Mouse (Mus musculus) urinary bladder, postnatal 36 days (tissue): Measurements from ENCODE around the gene Pdzrn4.
"Not testable (repeated sequence)": the region's sequence is repeated elsewhere in the genome, so short reads cannot be mapped to it uniquely, and the experiment has no call there.

ENCODE experiments used
- DNase-seq, 2 experiments: peaks; one replicate each; pipeline ENCODE4 v3.0.0; 2022; ENCODE audit warnings: low spot score in 2 of 2, mixed read lengths in 1 of 2

Gene Pdzrn4

DNA sequence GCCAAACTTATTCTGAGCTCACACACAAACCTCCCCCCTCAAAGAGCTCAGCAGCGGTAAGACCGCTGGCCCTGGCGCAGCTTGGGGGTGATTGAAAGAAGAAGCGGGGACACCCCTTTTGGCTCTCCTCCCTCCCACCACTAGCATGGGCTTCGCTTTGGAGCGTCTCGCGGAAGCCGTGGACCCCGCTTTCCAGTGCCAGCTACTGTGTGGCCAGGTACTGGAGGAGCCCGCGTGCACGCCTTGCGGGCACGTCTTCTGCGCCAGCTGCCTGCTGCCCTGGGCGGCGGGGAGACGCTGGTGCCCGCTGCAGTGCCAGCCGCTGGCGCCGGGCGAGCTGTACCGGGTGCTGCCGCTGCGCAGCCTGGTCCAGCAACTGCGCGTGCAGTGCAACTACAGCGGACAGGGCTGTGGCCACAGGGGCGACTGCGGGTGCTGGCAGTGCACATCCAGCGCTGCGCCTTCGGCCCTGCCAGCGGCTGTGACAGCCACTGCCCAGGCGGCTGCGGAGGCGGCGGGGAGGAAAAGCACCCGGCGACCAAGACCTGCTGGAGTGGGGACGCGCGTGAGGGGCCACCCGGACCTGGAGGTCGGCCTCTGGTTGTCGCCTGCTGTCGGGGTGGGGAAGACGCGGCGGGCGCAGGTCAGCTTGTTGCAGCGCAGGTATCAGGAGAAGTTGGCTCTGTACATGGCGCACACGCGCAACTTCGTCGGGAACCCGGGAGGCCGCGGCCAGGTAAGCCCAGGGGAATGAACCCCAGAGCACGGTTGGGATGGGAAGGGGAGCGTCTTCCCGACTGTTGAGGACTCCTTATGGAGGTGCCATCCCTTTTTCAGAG, at the start of gene Pdzrn4:
Pdzrn4 (plus strand) TSS at position 112 of the 839 bp plus-strand sequence.
- peak; percentile 0 to 16 for DNase-seq

DNA sequence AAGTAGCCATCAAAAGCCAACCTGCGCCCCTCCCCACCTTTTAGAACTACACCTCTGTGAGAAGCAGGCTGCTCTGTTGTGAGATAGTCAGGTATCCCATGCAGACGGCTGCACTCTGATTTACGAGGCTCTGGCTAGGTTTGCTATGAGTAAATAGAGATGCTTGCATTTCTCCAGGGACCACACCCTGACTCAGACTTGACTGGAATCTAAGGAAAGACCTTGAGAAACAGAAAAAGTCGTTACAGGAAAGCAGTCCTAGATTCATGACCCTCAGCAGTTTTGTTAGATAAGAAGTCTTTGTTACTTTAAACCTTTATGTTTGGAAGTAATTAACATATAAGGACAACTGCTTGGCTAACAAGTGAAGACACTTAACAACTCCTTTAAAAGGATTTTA, 49.3 kb upstream of the Pdzrn4 start:
- no peak for DNase-seq

DNA sequence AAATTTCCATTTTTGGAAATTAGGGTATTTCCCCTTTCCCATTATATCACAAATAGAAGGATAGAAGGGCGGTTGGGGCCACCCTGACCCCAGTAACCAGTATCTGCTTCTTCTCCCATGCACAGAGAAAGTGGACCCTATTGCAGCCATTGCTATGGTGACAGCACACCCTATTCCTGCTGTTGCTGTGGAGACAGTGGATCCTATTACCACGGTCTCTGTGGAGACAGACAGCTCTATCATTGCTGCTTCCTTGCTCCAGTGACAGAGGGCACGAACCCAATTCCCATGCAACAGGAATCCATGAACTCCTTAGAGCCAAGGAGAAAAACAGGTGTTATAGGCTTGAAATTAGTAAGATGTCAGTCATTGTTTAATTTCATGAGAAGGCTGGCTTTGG, 48.8 kb upstream of the Pdzrn4 start:
- DNase-seq: no peak

- DNase-seq: not testable (repeated sequence)
Observed at GRCm38 (mm10) chr15:92348453-92348852, 48.2 kb upstream of the Pdzrn4 start.

DNA sequence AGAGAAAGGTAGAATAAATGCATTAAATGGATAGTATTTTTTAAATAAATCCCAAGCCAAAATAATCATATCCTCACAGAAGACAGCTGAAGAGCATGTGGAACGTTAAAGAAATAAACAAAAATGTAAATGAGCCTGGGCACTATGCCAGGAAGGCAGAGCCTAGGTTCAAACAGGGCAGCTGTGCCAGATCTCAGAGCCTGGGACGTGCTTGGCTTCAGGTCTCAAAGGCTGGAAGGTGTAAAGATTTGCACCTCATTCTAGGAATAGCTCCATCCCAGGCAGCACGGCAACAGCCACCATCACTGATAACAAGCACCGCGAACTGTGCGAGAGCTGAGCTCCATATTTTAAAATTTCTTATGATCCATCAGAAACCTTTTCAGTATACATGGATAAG, 32.5 kb upstream of the Pdzrn4 start:
- no peak for DNase-seq

GRCm38 (mm10) chr15:92364592-92364991, 32.1 kb upstream of the Pdzrn4 start:
- no peak for DNase-seq

DNA sequence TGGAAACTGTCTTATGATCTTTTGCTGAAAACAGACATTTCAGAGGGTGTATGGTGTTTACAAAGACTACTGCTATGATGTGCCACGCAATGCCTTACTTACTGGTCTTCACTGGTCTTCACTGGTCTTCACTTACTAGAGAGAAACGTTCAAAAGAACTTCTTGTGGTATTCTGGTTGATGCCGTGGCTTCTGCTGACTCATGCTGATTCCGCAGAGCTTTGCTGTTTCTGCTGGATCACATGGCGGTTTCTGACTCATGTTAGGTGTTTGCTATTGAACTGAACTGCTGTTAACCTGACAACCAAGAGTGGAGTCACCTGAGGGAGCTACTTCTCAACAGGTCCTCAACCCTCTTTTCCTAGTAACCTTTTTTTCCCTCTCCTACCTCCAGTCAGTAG, 1.9 kb upstream of the Pdzrn4 start:
- no peak for DNase-seq

DNA sequence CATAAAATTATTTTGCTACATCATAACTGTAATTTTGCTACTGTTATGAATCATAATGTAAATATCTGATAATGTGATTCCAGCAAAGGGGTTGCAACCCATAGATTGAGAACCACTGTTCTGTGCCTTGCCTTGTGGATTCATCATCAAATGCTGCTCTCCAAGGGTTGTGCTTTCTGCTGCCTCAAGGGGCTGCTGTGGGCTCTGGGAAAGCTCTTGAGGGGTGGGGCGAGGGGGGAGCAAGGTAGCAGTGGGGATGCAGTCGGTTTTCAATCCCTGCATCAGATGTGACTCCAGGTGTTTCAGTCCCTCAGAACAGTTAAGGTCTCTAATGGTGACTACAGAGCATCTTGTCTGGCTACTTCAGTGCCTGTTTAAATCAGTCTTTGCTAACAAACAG, 2.1 kb downstream of the Pdzrn4 start:
- no peak for DNase-seq

DNA sequence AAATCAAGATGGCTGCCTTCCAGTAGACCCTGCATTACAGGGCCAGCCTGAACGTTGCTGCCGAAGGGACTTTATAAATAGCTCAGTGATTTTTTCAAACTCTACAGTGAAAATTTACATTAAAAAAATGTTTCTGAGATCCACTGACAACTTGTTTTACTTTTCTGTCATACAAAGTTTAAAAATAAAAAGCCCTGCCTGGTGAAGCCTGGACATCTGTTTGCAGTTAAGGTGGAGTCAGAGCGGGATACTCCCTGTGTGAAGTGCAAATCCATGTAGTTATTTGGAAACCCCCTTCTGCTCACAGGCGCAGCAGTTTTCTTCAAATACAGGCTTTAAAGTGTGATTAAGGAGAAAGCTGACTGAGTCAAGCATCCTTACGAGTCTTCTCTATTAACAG, 2.6 kb downstream of the Pdzrn4 start:
- no peak for DNase-seq

- DNase-seq: no peak
Observed at GRCm38 (mm10) chr15:92401554-92401953, 4.9 kb downstream of the Pdzrn4 start.

DNA sequence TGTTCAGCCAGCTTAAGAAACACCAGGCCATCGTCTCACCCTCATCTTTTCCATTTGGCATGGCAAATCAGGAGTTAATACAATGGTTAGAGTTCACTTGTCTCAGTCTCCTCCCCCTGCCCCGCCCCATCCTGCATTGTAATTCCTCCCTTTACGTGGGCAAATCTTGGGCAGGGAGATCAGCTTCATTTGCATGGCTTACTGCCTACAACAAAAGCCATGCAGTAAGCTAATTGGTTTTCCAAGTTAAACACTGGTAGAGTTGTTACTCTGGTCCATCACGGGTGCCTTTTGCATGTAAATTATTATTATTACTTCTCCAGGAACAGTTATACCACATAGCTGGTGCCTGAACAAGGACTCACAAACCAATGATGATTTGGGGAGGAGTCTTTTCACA, 18.6 kb downstream of the Pdzrn4 start:
- no peak for DNase-seq

DNA sequence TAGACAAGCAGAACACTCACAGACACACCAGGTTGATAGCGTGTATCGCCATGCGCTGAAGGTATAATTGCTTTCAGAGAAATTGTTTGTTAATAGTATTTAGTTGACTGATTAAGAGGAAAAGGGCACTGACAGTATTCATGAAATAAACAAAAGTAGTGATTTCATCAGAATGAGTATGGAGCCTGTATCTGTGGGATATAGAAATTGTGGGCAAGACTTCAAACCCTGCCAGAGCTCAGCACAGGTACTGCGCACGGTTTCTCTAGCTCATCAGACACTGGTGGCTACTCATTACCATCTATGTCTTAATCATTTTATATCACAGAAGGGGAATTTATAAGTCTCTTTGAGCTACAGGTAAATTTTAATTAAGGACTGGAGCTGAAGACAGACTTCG, 19.5 kb downstream of the Pdzrn4 start:
- DNase-seq: no peak

- no peak for DNase-seq
Observed at GRCm38 (mm10) chr15:92416658-92417057, 20.0 kb downstream of the Pdzrn4 start.

GRCm38 (mm10) chr15:92417120-92417519, 20.4 kb downstream of the Pdzrn4 start:
- DNase-seq: no peak

DNA sequence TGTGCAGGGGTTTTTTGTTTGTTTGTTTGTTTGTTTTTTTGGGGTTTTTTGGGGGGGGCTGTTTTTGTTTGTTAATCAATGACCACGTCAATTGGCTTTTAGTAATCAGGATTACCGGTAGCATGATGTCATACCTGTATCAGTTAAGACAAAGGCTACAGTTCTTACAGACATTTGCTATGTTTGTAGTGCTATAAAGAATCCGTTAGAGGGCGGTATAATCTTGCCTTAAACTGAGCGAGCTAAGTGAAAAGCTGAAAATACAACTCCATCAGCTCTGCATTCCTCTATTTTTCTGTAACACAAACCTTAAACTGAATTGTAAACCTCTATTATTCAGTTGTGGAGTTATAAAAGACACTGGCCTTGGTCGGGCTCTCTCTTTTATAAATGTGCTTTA, 37.9 kb downstream of the Pdzrn4 start:
- no peak for DNase-seq

- no peak for DNase-seq
Observed at GRCm38 (mm10) chr15:92435306-92435705, 38.6 kb downstream of the Pdzrn4 start.

- DNase-seq: no peak
Observed at GRCm38 (mm10) chr15:92441630-92442180, 45.0 kb downstream of the Pdzrn4 start.

- DNase-seq: peak in 1 of 2 experiments; percentile 6
Observed at GRCm38 (mm10) chr15:92447708-92448147, 51.0 kb downstream of the Pdzrn4 start.

- no peak for DNase-seq
Observed at GRCm38 (mm10) chr15:92449112-92449511, 52.4 kb downstream of the Pdzrn4 start.

- no peak for DNase-seq
Observed at GRCm38 (mm10) chr15:92452620-92453019, 55.9 kb downstream of the Pdzrn4 start.

- DNase-seq: no peak
Observed at GRCm38 (mm10) chr15:92482198-92482597, 85.5 kb downstream of the Pdzrn4 start.

DNA sequence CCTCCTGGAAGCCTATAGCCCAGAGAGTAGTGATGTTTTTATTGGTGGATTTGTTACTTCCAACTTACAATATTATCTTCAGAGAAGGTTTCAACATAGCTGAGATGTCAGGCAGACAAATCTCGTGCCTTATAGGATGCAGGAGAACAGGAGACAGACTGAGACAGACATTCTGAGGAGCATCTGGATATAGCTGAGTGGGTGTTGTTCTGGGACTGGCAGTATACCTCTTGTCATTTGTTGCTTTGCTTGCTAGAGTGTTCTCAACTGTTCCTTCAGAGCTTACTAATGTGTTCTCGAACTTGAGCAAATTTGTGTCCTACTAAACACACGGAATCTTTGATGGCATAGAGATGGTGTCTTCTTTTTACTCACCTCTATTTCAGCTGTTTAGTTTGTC, 94.7 kb downstream of the Pdzrn4 start:
- no peak for DNase-seq

GRCm38 (mm10) chr15:92495465-92496174, 98.9 kb downstream of the Pdzrn4 start:
- DNase-seq: no peak
